Comparison of ENCODE assay signal across 12 mouse cellular contexts in genomic region chr2:84498921-84499320, GRCm38 (mm10).
"Had no signal": no experiment of that assay in that cellular context is flagged by ENCODE, and none has a peak within 500 bp of the region (broad histone marks: within the 10 kb centered on the region; RNA-seq: fewer than 3 reads in every experiment).

No protein-coding gene starts in this region.

- DNase-seq: kidney, adult 2 months; kidney, postnatal 25 days; layer of hippocampus, adult 9-11 months; liver, embryonic 13.5 days; lung, adult 2 months; lung, postnatal 14 days; lung, postnatal 4 days; retina, postnatal 1 day; right cerebral cortex, postnatal 25 days; thymus, adult 18-20 months; thymus, postnatal 36 days had no signal

- ATAC-seq: midbrain, embryonic 15.5 days had no signal
